Mouse (Mus musculus): ENCODE measurements around the gene Gna14. TPM values are rescaled to one million over a fixed set of nuclear protein-coding genes. Genes with fewer than 3 reads are reported as not detected.

Gna14 gene
- 2.9 and 3.4 TPM in 2 replicates for polyA plus RNA-seq (2012; rRNA removed)

GRCm38 (mm10) chr19:16435531-16436231, at the start of gene Gna14:
Gene Gna14 (plus strand): TSS chr19:16435762.
- no peak within 1 kb of the TSS for H3K27ac ChIP-seq (ENCODE audit: control insufficient read depth, insufficient read depth, low read length)
- H3K36me3 ChIP-seq (ENCODE audit: control insufficient read depth, insufficient read depth, low read length), result no peaks in the 10 kb centered on the region
- no peaks in the 10 kb centered on the region; the same call in 1 of the 2 replicates for H3K27me3 ChIP-seq (ENCODE audit: control insufficient read depth, insufficient read depth, low read length)
- peak; percentile 69; the same call in 1 of the 2 replicates for TF ChIP-seq CTCF (IDR thresholded peaks at IDR 0.05; ENCODE audit: borderline replicate concordance, control insufficient read depth, extremely low read depth, insufficient read depth, low read length, poor library complexity)
- TF ChIP-seq POLR2A (IDR thresholded peaks at IDR 0.05; ENCODE audit: control insufficient read depth, extremely low read depth, insufficient read depth, low read length, poor library complexity), result no peak
- peak within 1 kb of the TSS; percentile 29 for H3K4me3 ChIP-seq (ENCODE audit: control insufficient read depth, insufficient read depth, low read length)
- DNase-seq, result peak; percentile 69
- H3K4me1 ChIP-seq (replicated peaks; ENCODE audit: control insufficient read depth, insufficient read depth, low read length), result peaks cover 13% of the 10 kb centered on the region
- WGBS, result 1% methylated on average over 27 of the region's 27 CpGs

- Histone ChIP-seq H3K4me1 (replicated peaks; ENCODE audit: control insufficient read depth, insufficient read depth, low read length) (peaks cover 8% of the 10 kb centered on the region), H3K36me3 (ENCODE audit: control insufficient read depth, insufficient read depth, low read length) (no peaks in the 10 kb centered on the region), H3K27me3 (ENCODE audit: control insufficient read depth, insufficient read depth, low read length) (no peaks in the 10 kb centered on the region), H3K4me3 (ENCODE audit: control insufficient read depth, insufficient read depth, low read length) (no peak overlapping the region), H3K27ac (ENCODE audit: control insufficient read depth, insufficient read depth, low read length) (no peak overlapping the region)
- WGBS, result 92% methylated on average over 6 of the region's 6 CpGs
- no peak for TF ChIP-seq POLR2A (IDR thresholded peaks at IDR 0.05; ENCODE audit: control insufficient read depth, extremely low read depth, insufficient read depth, low read length, poor library complexity)
- TF ChIP-seq CTCF (IDR thresholded peaks at IDR 0.05; ENCODE audit: borderline replicate concordance, control insufficient read depth, extremely low read depth, insufficient read depth, low read length, poor library complexity), result no peak
- no peak for DNase-seq
Measured at GRCm38 (mm10) chr19:16386514-16386913, 49.0 kb upstream of the Gna14 start.

- no peak for DNase-seq
- 94% methylated on average over 6 of the region's 6 CpGs for WGBS
- H3K27ac ChIP-seq (ENCODE audit: control insufficient read depth, insufficient read depth, low read length), result no peak overlapping the region
Measured at GRCm38 (mm10) chr19:16390192-16390795, 45.3 kb upstream of the Gna14 start.

GRCm38 (mm10) chr19:16394381-16394780, 41.2 kb upstream of the Gna14 start:
- no peak for DNase-seq
- Histone ChIP-seq H3K4me1 (replicated peaks; ENCODE audit: control insufficient read depth, insufficient read depth, low read length) (no peaks in the 10 kb centered on the region), H3K27ac (ENCODE audit: control insufficient read depth, insufficient read depth, low read length) (no peak overlapping the region), H3K4me3 (ENCODE audit: control insufficient read depth, insufficient read depth, low read length) (no peak overlapping the region), H3K27me3 (ENCODE audit: control insufficient read depth, insufficient read depth, low read length) (no peaks in the 10 kb centered on the region), H3K36me3 (ENCODE audit: control insufficient read depth, insufficient read depth, low read length) (no peaks in the 10 kb centered on the region)
- no peak for TF ChIP-seq POLR2A (IDR thresholded peaks at IDR 0.05; ENCODE audit: control insufficient read depth, extremely low read depth, insufficient read depth, low read length, poor library complexity)
- no peak for TF ChIP-seq CTCF (IDR thresholded peaks at IDR 0.05; ENCODE audit: borderline replicate concordance, control insufficient read depth, extremely low read depth, insufficient read depth, low read length, poor library complexity)
- 95% methylated on average over 5 of the region's 5 CpGs for WGBS

More at GRCm38 (mm10) chr19:16390192-16390795, 45.3 kb upstream of the Gna14 start:
- Histone ChIP-seq H3K36me3 (ENCODE audit: control insufficient read depth, insufficient read depth, low read length) (no peaks in the 10 kb centered on the region), H3K4me3 (ENCODE audit: control insufficient read depth, insufficient read depth, low read length) (no peak overlapping the region), H3K27me3 (ENCODE audit: control insufficient read depth, insufficient read depth, low read length) (no peaks in the 10 kb centered on the region), H3K4me1 (replicated peaks; ENCODE audit: control insufficient read depth, insufficient read depth, low read length) (no peaks in the 10 kb centered on the region)
- no peak for TF ChIP-seq POLR2A (IDR thresholded peaks at IDR 0.05; ENCODE audit: control insufficient read depth, extremely low read depth, insufficient read depth, low read length, poor library complexity)
- no peak for TF ChIP-seq CTCF (IDR thresholded peaks at IDR 0.05; ENCODE audit: borderline replicate concordance, control insufficient read depth, extremely low read depth, insufficient read depth, low read length, poor library complexity)

- H3K4me1 ChIP-seq (replicated peaks; ENCODE audit: control insufficient read depth, insufficient read depth, low read length), result no peaks in the 10 kb centered on the region
- DNase-seq, result no peak
Measured at GRCm38 (mm10) chr19:16403101-16403500, 32.5 kb upstream of the Gna14 start.

GRCm38 (mm10) chr19:16407727-16408126, 27.8 kb upstream of the Gna14 start:
- no peaks in the 10 kb centered on the region for H3K27me3 ChIP-seq (ENCODE audit: control insufficient read depth, insufficient read depth, low read length)
- TF ChIP-seq POLR2A (IDR thresholded peaks at IDR 0.05; ENCODE audit: control insufficient read depth, extremely low read depth, insufficient read depth, low read length, poor library complexity) (no peak), CTCF (IDR thresholded peaks at IDR 0.05; ENCODE audit: borderline replicate concordance, control insufficient read depth, extremely low read depth, insufficient read depth, low read length, poor library complexity) (no peak)
- H3K4me3 ChIP-seq (ENCODE audit: control insufficient read depth, insufficient read depth, low read length), result no peak overlapping the region
- no peak overlapping the region for H3K27ac ChIP-seq (ENCODE audit: control insufficient read depth, insufficient read depth, low read length)
- 49% methylated on average over 1 of the region's 1 CpGs for WGBS
- no peak for DNase-seq
- H3K4me1 ChIP-seq (replicated peaks; ENCODE audit: control insufficient read depth, insufficient read depth, low read length), result no peaks in the 10 kb centered on the region
- H3K36me3 ChIP-seq (ENCODE audit: control insufficient read depth, insufficient read depth, low read length), result no peaks in the 10 kb centered on the region

More at GRCm38 (mm10) chr19:16403101-16403500, 32.5 kb upstream of the Gna14 start:
- 97% methylated on average over 6 of the region's 6 CpGs for WGBS
- Histone ChIP-seq H3K36me3 (ENCODE audit: control insufficient read depth, insufficient read depth, low read length) (no peaks in the 10 kb centered on the region), H3K27me3 (ENCODE audit: control insufficient read depth, insufficient read depth, low read length) (no peaks in the 10 kb centered on the region), H3K27ac (ENCODE audit: control insufficient read depth, insufficient read depth, low read length) (no peak overlapping the region), H3K4me3 (ENCODE audit: control insufficient read depth, insufficient read depth, low read length) (no peak overlapping the region)
- no peak for TF ChIP-seq CTCF (IDR thresholded peaks at IDR 0.05; ENCODE audit: borderline replicate concordance, control insufficient read depth, extremely low read depth, insufficient read depth, low read length, poor library complexity)
- no peak for TF ChIP-seq POLR2A (IDR thresholded peaks at IDR 0.05; ENCODE audit: control insufficient read depth, extremely low read depth, insufficient read depth, low read length, poor library complexity)
